Mouse (Mus musculus) CH12.LX (cell line): ENCODE measurements around the gene Cacna1b. TPM values are rescaled to one million over a fixed set of nuclear protein-coding genes. Genes with fewer than 3 reads are reported as not detected.

Source experiments
- DNase-seq: peaks from one replicate; pipeline ENCODE4 v3.0.0-alpha.2; 2013; ENCODE audit errors: extremely low read depth
- H3K27ac ChIP-seq: 2 replicates; pipeline ENCODE4 v1.5.1; 2012; ENCODE audit warnings: low read depth, mild to moderate bottlenecking, control low read depth, moderate library complexity; ENCODE audit not compliant: insufficient read depth
- H3K27me3 ChIP-seq: replicated peaks from 2 replicates; pipeline ENCODE3; 2012; ENCODE audit warnings: inconsistent platforms
- H3K36me3 ChIP-seq, 2 experiments: replicated peaks in 1 of 2; 2 replicates each; pipeline versions ENCODE3 to v1.6.1; 2012; ENCODE audit warnings: inconsistent platforms in 1 of 2, low read length in 1 of 2, mild to moderate bottlenecking in 1 of 2, mixed read lengths in 1 of 2, moderate library complexity in 1 of 2; ENCODE audit not compliant: control insufficient read depth in 1 of 2, insufficient read depth in 1 of 2
- H3K4me1 ChIP-seq, 2 experiments: 2 replicates each; pipeline ENCODE4 v1.6.1; 2012; ENCODE audit warnings: inconsistent platforms in 1 of 2, moderate library complexity in 1 of 2; ENCODE audit not compliant: insufficient read depth in 2 of 2, control insufficient read depth in 1 of 2
- H3K4me2 ChIP-seq: 2 replicates; pipeline ENCODE4 v1.6.1; 2012; ENCODE audit warnings: low read depth, mild to moderate bottlenecking, control low read depth; ENCODE audit not compliant: poor library complexity, insufficient read depth, severe bottlenecking
- H3K4me3 ChIP-seq, 3 experiments: fragments of 150-350 bp in 1 of 3; sonication (generic) in 1 of 3; replicated peaks in 1 of 3; 2 replicates each; pipeline versions ENCODE3 to v1.5.1; 2011 to 2012; ENCODE audit warnings: low read depth in 2 of 3, low read length in 2 of 3, mild to moderate bottlenecking in 2 of 3, moderate library complexity in 2 of 3, control low read depth in 1 of 3, improper control_type of control experiment in 1 of 3, inconsistent platforms in 1 of 3, mixed read lengths in 1 of 3; ENCODE audit not compliant: poor library complexity in 1 of 3
- H3K79me2 ChIP-seq: replicated peaks from 2 replicates; pipeline ENCODE4 v1.6.1; 2012; ENCODE audit warnings: mild to moderate bottlenecking, moderate library complexity; ENCODE audit not compliant: control insufficient read depth, poor library complexity, insufficient read depth, severe bottlenecking; ENCODE audit errors: extremely low read depth
- H3K9ac ChIP-seq: 2 replicates; pipeline ENCODE4 v1.6.1; 2012; ENCODE audit warnings: low read depth, mild to moderate bottlenecking, control low read depth, moderate library complexity; ENCODE audit not compliant: insufficient read depth
- H3K9me3 ChIP-seq: replicated peaks from 2 replicates; pipeline ENCODE3; 2012; ENCODE audit warnings: low read length, inconsistent platforms, mixed read lengths
- E2F4 ChIP-seq: IDR thresholded peaks from 2 replicates; pipeline ENCODE4 v1.6.1; 2011; ENCODE audit warnings: low read depth, low read length, improper control_type of control experiment; ENCODE audit not compliant: insufficient replicate concordance
- ETS1 ChIP-seq: conservative IDR thresholded peaks from 2 replicates; pipeline ENCODE4 v1.6.1; 2012; ENCODE audit warnings: low read depth, mild to moderate bottlenecking, inconsistent platforms, low read length, improper control_type of control experiment, moderate library complexity
- GABPA ChIP-seq: IDR thresholded peaks from 2 replicates; pipeline ENCODE4 v1.6.1; 2012; ENCODE audit warnings: low read depth, low read length, improper control_type of control experiment, inconsistent platforms; ENCODE audit not compliant: insufficient replicate concordance
- HCFC1 ChIP-seq: IDR thresholded peaks from 2 replicates; pipeline ENCODE4 v1.6.1; 2012; ENCODE audit warnings: low read depth, mild to moderate bottlenecking, inconsistent platforms, low read length, improper control_type of control experiment
- IRF4 ChIP-seq: IDR thresholded peaks from 2 replicates; pipeline ENCODE4 v1.6.1; 2014; ENCODE audit warnings: low read depth, mild to moderate bottlenecking, inconsistent platforms, low read length, improper control_type of control experiment
- JUN ChIP-seq: IDR thresholded peaks from 2 replicates; pipeline ENCODE4 v1.6.1; 2011; ENCODE audit warnings: low read depth, mild to moderate bottlenecking, low read length, improper control_type of control experiment, moderate library complexity; ENCODE audit not compliant: insufficient read depth
- JUND ChIP-seq: conservative IDR thresholded peaks from 2 replicates; pipeline ENCODE4 v1.6.1; 2011; ENCODE audit warnings: low read depth, low read length, improper control_type of control experiment
- KAT2A ChIP-seq: IDR thresholded peaks from 2 replicates; pipeline ENCODE4 v1.6.1; 2012; ENCODE audit warnings: low read length, improper control_type of control experiment, inconsistent platforms; ENCODE audit not compliant: insufficient replicate concordance
- MEF2A ChIP-seq: IDR thresholded peaks from 2 replicates; pipeline ENCODE4 v1.6.1; 2014; ENCODE audit warnings: low read depth, mild to moderate bottlenecking, inconsistent platforms, low read length, improper control_type of control experiment, borderline replicate concordance
- NELFE ChIP-seq: IDR thresholded peaks from 2 replicates; pipeline ENCODE4 v1.6.1; 2011; ENCODE audit warnings: low read depth, low read length, improper control_type of control experiment
- POLR2AphosphoS2 ChIP-seq: IDR thresholded peaks from 2 replicates; pipeline ENCODE4 v1.6.1; 2011; ENCODE audit warnings: low read depth, low read length, improper control_type of control experiment
- RCOR1 ChIP-seq: conservative IDR thresholded peaks from 2 replicates; pipeline ENCODE4 v1.6.1; 2012; ENCODE audit warnings: low read depth, mild to moderate bottlenecking, inconsistent platforms, low read length, improper control_type of control experiment
- TBP ChIP-seq: conservative IDR thresholded peaks from 2 replicates; pipeline ENCODE4 v1.6.1; 2011; ENCODE audit warnings: low read depth, low read length, improper control_type of control experiment
- TCF12 ChIP-seq: IDR thresholded peaks from 2 replicates; pipeline ENCODE4 v1.6.1; 2014; ENCODE audit warnings: low read depth, mild to moderate bottlenecking, inconsistent platforms, low read length, improper control_type of control experiment
- USF1 ChIP-seq: IDR thresholded peaks from 2 replicates; pipeline ENCODE4 v1.6.1; 2014; ENCODE audit warnings: low read depth, mild to moderate bottlenecking, inconsistent platforms, low read length, improper control_type of control experiment
- ZC3H11A ChIP-seq: IDR thresholded peaks from 2 replicates; pipeline ENCODE4 v1.6.1; 2012; ENCODE audit warnings: low read depth, mild to moderate bottlenecking, inconsistent platforms, low read length, improper control_type of control experiment
- dilution Hi-C: fragments of 300-500 bp; cut with MboI; formaldehyde crosslinking; loops from 2 replicates; pipeline ENCODE4 v1.14.3; 2020; ENCODE audit warnings: low sequenced_read_pairs; ENCODE audit not compliant: extremely low pct_unique_long_range_greater_than_20kb, extremely low pct_ligation_motif_present
- in situ Hi-C: fragments of 300-500 bp; cut with MboI; formaldehyde crosslinking; loops from 3 replicates; pipeline ENCODE4 v1.14.3; 2019; ENCODE audit warnings: low sequenced_read_pairs, low pct_ligation_motif_present, low pct_unique_long_range_greater_than_20kb, mixed read lengths
- polyA plus RNA-seq: library from polyadenylated mRNA; unstranded; fragments of >175 nt; gene quantifications from 2 replicates; pipeline ENCODE4 v1.2.1, GENCODE M21; 2012; ENCODE audit warnings: low read depth; ENCODE audit not compliant: insufficient read length
- total RNA-seq, 2 experiments: library from RNA; depleted of rRNA; stranded (reverse); fragments of 300-350 nt in 1 of 2; fragments of >200 nt in 1 of 2; gene quantifications; 2 replicates each; pipeline ENCODE4 v1.2.3; 2012 to 2014

Gene Cacna1b
- total and polyA plus RNA-seq, 3 experiments, result 0.16 to 0.72 TPM; not detected in 1

DNA sequence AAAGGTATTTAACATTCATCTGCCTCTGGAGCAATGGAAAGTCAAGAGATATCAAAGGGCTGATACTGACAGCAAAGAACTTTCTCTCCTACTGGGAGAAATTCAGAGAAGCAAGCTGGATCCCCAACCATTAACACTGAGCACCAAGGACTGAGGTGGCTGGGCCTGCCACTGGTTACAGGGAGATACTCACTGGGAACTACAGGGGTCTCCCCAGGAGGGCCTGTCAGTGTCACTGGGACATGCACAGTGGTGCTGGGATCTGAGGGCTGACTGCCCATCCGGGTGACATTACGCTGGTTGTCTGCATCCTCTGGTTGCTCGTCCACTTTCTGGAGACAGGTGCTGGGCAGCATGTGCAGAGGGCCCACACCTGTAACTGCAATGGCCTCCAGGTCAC lies 85.3 kb downstream of the Cacna1b start:
- Histone ChIP-seq H3K4me3 (no peak overlapping the region), H3K9ac (no peak overlapping the region), H3K4me1 (peaks cover 0 to 14% of the 10 kb centered on the region in 2 experiments; a peak in 2 of 4 replicates), H3K79me2 (no peaks in the 10 kb centered on the region), H3K4me2 (no peak overlapping the region), H3K9me3 (no peaks in the 10 kb centered on the region), H3K27me3 (no peaks in the 10 kb centered on the region), H3K36me3 (no peaks in the 10 kb centered on the region), H3K27ac (no peak overlapping the region)
- in situ Hi-C loops (no loop called here), dilution Hi-C loops (no loop called here)
- no peak for DNase-seq
- no peak for TF ChIP-seq KAT2A
- TF ChIP-seq TBP, result no peak
- TF ChIP-seq NELFE, result no peak
- TF ChIP-seq GABPA, result no peak
- no peak for TF ChIP-seq E2F4
- no peak for TF ChIP-seq ZC3H11A

DNA sequence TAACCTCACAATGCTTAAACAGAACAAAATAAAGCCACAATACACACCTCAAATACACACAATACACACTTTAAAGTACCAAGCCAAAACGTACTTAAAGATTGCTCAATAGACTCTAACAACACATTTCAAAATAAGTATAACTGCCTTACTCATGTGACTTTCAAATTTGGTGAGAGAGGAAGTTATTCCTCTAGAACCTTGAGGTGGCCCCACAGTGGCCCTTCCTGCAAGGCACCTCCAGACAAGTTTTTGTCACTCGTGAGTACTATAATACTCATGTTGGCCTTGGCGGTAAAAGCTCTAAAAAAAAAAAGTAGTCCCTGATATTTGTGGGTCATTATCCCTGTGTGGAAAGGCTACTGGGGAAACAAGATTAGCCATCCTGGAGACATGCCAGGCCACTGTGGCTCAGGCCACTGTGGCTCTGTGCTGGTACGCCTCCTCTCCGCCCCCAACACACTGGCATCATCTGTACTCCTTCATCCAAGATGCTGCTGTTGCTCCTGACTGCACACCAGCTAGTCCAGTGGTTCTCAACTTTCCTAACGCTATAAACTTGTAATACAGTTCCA lies 88.4 kb downstream of the Cacna1b start:
- Histone ChIP-seq H3K4me1 (peaks cover 0 to 14% of the 10 kb centered on the region in 2 experiments; a peak in 2 of 4 replicates), H3K9ac (no peak overlapping the region), H3K4me2 (no peak overlapping the region), H3K4me3 (no peak overlapping the region), H3K27ac (no peak overlapping the region), H3K79me2 (no peaks in the 10 kb centered on the region), H3K36me3 (no peaks in the 10 kb centered on the region), H3K27me3 (no peaks in the 10 kb centered on the region), H3K9me3 (no peaks in the 10 kb centered on the region)
- no peak for DNase-seq
- in situ Hi-C loops, result no loop called here
- TF ChIP-seq JUND (no peak), JUN (no peak), POLR2AphosphoS2 (no peak), E2F4 (no peak), TCF12 (no peak), HCFC1 (no peak), RCOR1 (no peak), ETS1 (no peak), KAT2A (no peak), IRF4 (no peak), MEF2A (no peak), USF1 (no peak)
- dilution Hi-C loops, result no loop called here
